Mouse (Mus musculus) adrenal gland, postnatal 36 days (tissue): ENCODE data around the gene Evx2. TPM values are rescaled to one million over a fixed set of nuclear protein-coding genes. Genes with fewer than 3 reads are reported as not detected.

Source experiments
- DNase-seq, 2 experiments: peaks; one replicate each; pipeline ENCODE4 v3.0.0; 2021; ENCODE audit warnings: mixed read lengths in 1 of 2
- total RNA-seq, 2 experiments: library from RNA; stranded (reverse); gene quantifications; 2 replicates each; pipeline ENCODE4 v1.2.3; 2021

The Evx2 gene
- total RNA-seq, 2 experiments from 2014 or later: not detected

- DNase-seq: no peak
These were observed 8.0 kb upstream of the Evx2 start for GRCm38 (mm10) chr2:74667191-74667841.

DNA sequence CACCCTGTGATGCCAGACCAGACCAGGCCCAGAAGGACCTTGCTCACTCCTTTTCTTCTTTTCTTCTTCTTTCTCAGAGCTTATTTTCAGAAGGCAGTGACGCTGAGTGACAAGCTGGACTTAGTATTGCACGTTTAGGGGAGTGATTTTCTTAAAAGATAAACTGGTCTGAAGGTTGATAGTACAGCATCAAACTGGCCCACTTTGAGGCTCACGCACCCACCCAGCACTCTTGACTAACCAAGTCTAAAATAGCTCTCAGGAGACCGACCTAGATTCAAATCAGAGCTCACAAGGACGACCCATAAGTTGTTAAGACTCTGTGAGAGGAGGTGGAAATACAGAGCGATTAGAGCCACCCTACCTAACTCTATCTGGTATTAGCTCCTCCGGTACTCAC is 7.1 kb upstream of the Evx2 start:
- DNase-seq: no peak

DNA sequence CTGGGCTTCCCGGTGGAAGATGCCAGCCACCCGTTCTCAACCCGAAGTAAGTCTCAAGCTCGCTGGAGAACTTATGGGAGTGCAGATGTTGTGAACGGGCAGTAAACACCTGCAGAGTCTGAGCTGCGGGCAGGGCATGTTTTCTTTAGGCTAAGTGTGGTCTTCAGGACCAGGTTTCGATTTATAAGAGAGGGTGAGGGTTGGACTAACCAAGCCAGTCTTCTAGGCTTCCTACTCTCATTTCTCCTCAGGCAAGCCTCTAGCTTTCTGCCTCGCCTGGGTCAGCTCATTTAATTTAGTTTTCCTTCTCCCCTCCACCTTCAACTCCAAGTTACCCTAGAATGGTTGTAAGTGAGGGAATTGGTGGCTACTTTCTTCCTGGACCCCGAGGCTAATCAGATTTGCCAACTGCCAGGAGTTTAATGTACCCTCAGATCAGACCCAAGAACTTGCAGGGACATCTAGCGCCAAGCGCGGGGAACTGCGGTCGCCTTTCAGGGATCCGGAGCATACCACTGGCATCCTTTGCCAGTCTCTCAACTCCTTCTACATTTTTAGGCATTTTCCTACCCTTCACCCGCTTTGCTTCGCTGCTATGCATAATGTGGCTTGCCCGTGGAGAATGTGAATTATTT is 4.1 kb upstream of the Evx2 start:
- peak; percentile 54 to 61 for DNase-seq

DNA sequence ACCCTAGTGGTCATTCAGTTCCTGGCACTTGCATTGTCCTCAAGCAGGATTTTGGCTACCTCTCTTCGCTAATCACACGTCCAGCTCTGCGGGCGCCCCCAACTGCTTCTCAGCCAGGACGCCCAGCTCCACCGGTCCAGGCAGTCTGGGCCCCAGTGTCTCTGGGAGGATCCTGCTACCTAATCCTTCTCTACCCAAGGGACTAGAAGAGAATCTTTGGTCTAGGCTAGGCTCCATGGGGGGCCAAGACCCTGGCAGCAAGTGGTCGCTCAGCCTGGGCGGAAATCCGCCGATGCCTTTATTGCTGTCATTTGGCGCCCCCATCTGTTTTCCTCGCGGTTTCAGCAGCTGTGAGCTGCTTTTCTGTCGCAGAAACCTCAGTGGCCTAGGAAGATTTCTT is 2.3 kb upstream of the Evx2 start:
- peak in 1 of 2 experiments; percentile 20 for DNase-seq

DNA sequence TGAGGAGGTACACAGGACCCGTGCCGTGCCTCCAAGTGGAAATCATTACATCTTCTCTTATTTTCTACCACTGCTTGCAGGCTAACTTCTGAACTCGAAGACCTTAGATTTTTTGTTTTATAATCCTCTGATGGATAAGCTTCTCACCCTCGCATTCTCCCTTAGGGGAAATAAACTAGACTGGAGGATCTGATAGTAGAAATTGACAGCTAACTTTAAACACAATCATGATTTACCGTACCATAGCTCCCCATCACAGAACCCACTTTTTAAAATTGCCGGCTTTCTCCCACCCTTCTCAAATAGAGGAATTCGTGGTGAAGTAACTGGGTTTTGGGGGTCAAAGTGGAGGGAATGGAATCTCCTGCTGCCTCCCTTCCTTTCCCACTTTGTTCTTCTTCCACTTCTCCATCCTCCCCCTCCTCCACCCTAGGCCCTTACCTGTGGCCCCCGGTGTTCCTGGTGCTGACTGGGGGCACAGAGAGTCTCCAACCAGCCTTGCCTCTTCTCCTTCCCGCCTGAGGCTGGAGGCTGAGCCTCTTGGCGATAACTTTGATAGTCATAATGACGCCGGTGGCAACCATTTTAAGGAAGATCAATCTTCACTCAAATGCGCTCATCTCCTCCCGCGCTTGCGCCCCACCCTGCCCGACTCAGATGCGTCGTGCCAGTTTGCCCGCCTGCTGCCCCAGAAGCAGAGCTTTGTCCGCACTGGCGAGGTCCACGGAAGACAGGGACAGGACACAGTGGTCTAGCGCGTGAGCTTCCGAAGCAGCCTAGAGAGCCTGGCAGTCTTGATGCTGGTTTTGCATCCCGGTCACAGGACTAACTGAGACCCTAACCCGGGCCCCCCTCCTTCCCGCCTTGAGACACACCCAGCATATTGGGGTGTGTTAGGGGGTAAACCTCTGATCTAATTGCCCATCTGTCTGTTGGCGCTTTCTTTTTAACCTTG is 1.3 kb upstream of the Evx2 start:
- DNase-seq: no peak

DNA sequence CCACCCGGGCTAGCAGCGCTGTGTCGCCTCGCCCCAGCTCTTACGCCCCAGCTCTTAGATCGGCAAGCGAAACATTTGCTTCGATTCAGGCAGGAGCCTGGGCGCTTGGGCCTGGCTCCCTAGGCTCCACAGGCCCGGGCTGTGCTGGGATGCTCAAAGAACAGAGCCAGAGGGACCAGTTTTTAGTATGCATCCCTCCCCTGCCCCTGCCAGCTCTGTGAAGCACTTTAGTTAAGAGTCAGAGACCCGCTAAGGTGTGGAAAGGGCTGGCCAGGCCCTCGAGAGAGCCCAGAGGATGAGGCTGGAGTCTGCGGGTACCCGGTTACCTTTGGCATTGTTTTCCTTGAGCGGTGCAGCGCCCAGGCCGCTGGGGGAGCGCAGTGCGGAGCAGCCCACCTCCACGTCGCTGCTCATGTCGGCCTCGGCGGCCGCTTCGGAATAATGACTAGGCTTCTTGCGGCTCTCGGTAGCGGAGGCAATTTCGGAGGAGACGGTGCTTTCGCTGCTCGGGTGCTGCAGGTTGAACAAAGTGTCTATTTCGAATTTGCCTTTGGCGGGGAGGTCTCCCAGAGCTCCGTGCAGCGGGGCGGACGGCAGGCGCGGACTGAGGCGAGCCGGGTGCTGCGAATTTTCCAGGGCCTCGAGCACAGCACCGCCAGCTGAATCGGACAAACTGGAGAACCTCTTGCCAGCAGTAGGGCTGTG is 538 bp downstream of the Evx2 start:
- no peak for DNase-seq

DNA sequence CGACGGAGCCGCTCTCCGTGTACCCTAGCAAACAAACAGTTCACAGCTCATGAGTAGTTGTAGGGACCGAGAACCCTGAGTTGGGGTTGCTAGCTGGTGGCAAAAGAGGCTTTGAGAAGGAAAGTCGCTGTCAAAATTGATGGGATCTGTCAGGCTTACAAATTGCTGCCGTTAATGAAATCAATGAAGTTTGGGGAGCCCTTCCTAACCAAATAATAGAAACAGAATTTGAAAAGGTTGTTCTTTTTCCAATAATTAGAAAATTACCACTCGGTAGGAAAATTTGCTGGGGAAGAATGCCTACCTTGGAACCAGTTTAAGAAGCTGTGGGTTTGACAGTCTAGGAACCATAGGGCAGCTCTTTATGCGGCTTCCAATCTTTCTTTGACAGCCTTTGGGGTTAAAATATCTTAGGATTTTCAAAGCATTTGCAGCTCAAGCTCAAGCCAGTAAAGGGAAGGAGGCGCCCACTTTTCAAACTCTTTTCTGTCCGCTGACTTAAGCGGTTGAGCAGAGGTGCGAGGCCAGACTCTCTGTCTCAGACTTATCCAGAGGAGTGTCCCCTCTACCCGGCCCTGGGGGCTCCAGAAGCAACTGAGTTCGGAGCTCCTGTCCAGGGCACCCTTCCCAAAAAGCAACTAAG is 1.2 kb downstream of the Evx2 start:
- no peak for DNase-seq

DNA sequence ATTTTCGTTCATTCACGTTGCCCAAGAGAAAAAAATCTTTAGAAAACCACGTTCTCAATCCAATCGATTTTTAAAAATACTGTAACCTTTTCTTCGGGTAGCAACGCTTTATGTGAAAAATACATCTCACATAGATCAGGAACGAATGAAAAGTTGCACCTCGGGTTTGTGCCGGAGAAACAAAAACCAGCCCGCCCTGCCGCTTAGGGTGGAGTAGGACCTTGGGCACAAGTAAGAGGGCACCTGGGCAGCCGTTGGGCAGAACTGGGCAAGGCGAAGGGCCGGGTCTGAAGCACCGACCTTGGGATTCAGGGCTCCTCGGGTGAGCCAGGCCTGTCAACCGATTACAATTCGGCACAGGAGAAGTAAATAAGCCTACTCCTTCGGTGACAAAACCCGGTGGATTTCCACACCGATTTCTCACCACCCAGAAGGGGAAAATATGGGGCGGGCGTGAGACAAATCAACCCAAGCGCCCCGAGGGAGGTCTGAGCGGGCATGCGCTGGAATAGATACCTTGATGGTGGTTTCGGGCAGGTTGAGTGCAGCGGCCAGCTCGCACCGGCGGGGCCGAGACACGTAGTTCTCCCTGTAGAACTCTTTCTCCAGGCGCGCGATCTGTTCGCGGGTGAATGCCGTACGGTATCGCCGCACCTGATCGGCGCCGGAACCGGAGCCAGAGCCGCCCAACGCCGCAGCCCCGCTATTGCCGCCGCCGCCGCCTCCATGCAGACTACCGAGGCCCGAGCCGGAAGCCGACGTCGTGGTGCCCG is 1.9 kb downstream of the Evx2 start:
- peak in 1 of 2 experiments; percentile 19 for DNase-seq

GRCm38 (mm10) chr2:74656632-74657021 is 2.7 kb downstream of the Evx2 start:
- DNase-seq: no peak

- DNase-seq: peak in 1 of 2 experiments; percentile 25
These were observed 3.3 kb downstream of the Evx2 start for GRCm38 (mm10) chr2:74655821-74656631.

DNA sequence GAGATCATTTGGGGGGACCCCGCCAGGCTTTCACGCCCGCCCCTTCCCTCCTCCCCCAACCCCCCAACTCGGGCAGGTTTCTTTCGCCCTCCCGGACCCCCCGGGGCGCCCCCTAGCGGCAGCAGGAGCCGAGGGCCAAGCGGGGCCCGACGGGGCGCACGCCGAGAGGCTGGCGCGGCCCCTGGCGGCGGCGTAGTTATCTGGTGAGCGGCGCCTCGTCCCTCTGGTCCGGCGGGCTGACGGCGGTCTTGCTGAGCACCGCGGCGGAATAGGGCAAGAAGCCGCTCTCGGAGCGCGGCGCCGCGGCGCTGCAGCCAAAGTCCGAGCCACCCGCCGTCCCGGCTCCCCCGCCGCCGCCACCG is 4.0 kb downstream of the Evx2 start:
- peak; percentile 52 to 65 for DNase-seq

DNA sequence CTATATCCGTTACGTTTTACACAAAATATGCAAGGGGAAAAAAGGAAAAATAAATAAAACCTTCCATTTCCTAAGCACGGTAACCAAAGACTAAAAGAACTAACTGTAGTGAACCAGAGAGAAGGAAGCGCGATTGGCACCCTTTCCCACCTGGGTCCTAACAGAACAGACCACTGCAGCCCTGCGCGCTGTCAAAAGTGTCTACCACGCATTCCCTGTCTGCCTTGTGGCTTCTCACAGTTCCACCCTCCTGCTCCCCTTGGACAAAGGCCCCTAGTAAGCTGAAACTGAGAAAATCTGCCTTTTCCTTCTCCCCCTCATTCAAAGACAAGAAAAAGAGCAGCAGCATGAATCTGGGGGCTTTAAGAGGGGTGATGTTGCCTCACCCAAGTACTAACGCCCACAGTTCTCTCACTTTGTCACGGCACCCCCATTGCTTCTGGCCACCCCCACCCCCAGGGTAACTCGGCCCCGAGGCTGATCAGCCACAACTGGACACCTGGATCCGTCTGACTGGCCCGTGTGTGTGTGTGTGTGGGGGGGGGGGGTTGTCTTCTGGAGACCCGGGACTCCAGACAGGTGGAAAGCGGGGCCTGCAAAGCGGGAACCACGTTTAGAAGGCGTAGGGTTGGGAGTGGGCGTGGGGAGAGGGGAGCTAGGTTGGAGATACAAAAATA is 4.5 kb downstream of the Evx2 start:
- no peak for DNase-seq

- no peak for DNase-seq
These were observed 5.4 kb downstream of the Evx2 start for GRCm38 (mm10) chr2:74653781-74654535.

GRCm38 (mm10) chr2:74652996-74653340 is 6.4 kb downstream of the Evx2 start:
- DNase-seq: no peak

GRCm38 (mm10) chr2:74647082-74647864 is 12.1 kb downstream of the Evx2 start:
- DNase-seq: no peak

GRCm38 (mm10) chr2:74645631-74646030 is 13.7 kb downstream of the Evx2 start:
- DNase-seq: no peak

DNA sequence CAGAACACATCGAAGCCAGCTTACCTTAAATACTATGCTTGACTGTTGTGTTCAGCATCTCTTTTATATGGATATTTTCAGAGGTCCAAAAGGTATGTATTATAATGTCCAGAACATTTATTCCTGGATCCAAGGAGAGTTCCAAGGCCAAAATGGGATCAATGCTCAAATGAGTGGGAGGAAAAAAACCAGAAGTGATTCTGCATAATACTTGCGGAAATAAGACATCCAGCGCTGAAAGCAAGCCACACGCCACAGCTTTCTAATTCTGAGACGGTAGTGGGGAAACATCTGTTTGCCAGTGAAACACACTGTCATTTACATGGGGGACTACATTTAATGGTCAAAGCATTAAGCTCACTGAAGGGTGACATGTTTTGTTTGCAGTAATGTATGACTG is 16.9 kb downstream of the Evx2 start:
- DNase-seq: no peak

DNA sequence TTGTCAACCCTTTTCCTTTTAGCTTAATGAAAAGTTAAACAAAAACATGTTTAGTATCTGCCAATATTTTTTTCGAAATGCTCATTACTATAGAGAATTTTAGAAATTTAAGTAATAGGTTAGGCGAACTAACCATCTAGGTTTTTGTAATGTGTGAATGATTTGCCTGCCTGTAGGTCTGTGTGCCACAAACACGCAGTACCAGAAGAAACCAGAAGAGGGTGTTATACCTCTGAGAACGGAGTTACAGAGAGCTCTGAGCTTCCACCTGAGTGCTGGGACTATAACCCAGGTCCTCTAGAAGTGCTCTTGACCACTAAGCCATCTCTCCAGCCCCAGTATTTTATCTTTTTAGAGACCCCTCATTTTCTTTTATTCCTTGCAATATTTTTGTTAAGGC is 23.9 kb downstream of the Evx2 start:
- DNase-seq: no peak
